Mouse (Mus musculus) ES-E14 (cell line): ENCODE measurements at regions not wholly inside any gene's neighbourhood (a gene's known extent, or its start where the extent isn't known, plus 50 kb on each side); places are given as distances from the start of the nearest gene placed in this dataset.

ENCODE experiments used
- HCFC1 ChIP-seq: IDR thresholded peaks from 2 replicates; pipeline ENCODE4 v1.6.1; 2012; ENCODE audit warnings: low read length, inconsistent platforms, borderline replicate concordance; ENCODE audit not compliant: insufficient read depth
- MAFK ChIP-seq: IDR thresholded peaks from 2 replicates; pipeline ENCODE4 v1.6.1; 2014; ENCODE audit warnings: mild to moderate bottlenecking, low read depth, low read length, inconsistent platforms; ENCODE audit not compliant: insufficient read depth
- ZNF384 ChIP-seq: IDR thresholded peaks from 2 replicates; pipeline ENCODE4 v1.6.1; 2012; ENCODE audit warnings: low read depth, low read length, inconsistent platforms

- TF ChIP-seq HCFC1 (no peak), ZNF384 (no peak), MAFK (no peak)
Observed at GRCm38 (mm10) chr13:44517312-44517711, 212.0 kb upstream of the Jarid2 start.
